Mouse (Mus musculus) lung, postnatal 0 days (tissue): Measurements from ENCODE around the gene Fam162a. TPM values are rescaled to one million over a fixed set of nuclear protein-coding genes. Genes with fewer than 3 reads are reported as not detected.
A peak's percentile ranks its signal among the peaks of the same experiment; 100 is the strongest.

Source experiments
- ATAC-seq: fragments of 200-750 bp; cut with Nextera tagmentation; 2 replicates; pipeline ENCODE4 v1.8.0; 2017; ENCODE audit warnings: moderate library complexity
- DNase-seq: peaks from one replicate; pipeline ENCODE4 v3.0.0-alpha.2; 2016; ENCODE audit warnings: low spot score
- H3K27ac ChIP-seq: fragments of 300-500 bp; sonication (generic); 2 replicates; pipeline ENCODE4 v1.5.1; 2014; ENCODE audit warnings: antibody characterized with exemption, mild to moderate bottlenecking, low read length, mixed read lengths
- H3K27me3 ChIP-seq: fragments of 300-500 bp; sonication (generic); replicated peaks from 2 replicates; pipeline ENCODE4 v1.6.1; 2014; ENCODE audit warnings: low read length, mixed read lengths; ENCODE audit not compliant: insufficient read depth
- H3K36me3 ChIP-seq: fragments of 300-500 bp; sonication (generic); 2 replicates; pipeline ENCODE4 v1.6.1; 2014; ENCODE audit warnings: low read length, mixed read lengths; ENCODE audit not compliant: insufficient read depth
- H3K4me1 ChIP-seq: fragments of 300-500 bp; sonication (generic); 2 replicates; pipeline ENCODE4 v1.6.1; 2014; ENCODE audit warnings: antibody characterized with exemption, low read depth, low read length, mixed read lengths; ENCODE audit not compliant: insufficient read depth
- H3K4me2 ChIP-seq: fragments of 300-500 bp; sonication (generic); replicated peaks from 2 replicates; pipeline ENCODE4 v1.6.1; 2014; ENCODE audit warnings: low read depth, mild to moderate bottlenecking, low read length, moderate library complexity, mixed read lengths
- H3K4me3 ChIP-seq: fragments of 300-500 bp; sonication (generic); 2 replicates; pipeline ENCODE4 v1.5.1; 2014; ENCODE audit warnings: low read depth, low read length
- H3K9ac ChIP-seq: fragments of 300-500 bp; sonication (generic); replicated peaks from 2 replicates; pipeline ENCODE4 v1.6.1; 2014; ENCODE audit warnings: low read depth, mild to moderate bottlenecking
- H3K9me3 ChIP-seq: fragments of 300-500 bp; sonication (generic); 2 replicates; pipeline ENCODE4 v1.6.1; 2016; ENCODE audit warnings: low read length, mixed read lengths
- CTCF ChIP-seq: IDR thresholded peaks from 2 replicates; pipeline ENCODE4 v1.5.1; 2016; ENCODE audit warnings: antibody characterized with exemption, mild to moderate bottlenecking
- EP300 ChIP-seq: IDR thresholded peaks from 2 replicates; pipeline ENCODE4 v1.6.1; 2016; ENCODE audit warnings: antibody characterized with exemption, mild to moderate bottlenecking, control low read depth
- WGBS: fragments of 180-500 bp; shearing (Covaris S2); extraction: QIAGEN DNeasy Blood & Tissue Kit; methylation state at CpG from one replicate; pipeline ENCODE4 v1.1.7; 2014; 5-methylcytosine and 5-hydroxymethylcytosine counted together
- polyA plus RNA-seq: library from polyadenylated mRNA; unstranded; fragments of >200 nt; fragmentation: Nextera tagmentation; extraction: Ambion mirVana; gene quantifications from 2 replicates; pipeline ENCODE4 v1.2.1, GENCODE M21; 2015

Fam162a gene
- polyA plus RNA-seq, 1 experiment from 2014 or later: 234 TPM

DNA sequence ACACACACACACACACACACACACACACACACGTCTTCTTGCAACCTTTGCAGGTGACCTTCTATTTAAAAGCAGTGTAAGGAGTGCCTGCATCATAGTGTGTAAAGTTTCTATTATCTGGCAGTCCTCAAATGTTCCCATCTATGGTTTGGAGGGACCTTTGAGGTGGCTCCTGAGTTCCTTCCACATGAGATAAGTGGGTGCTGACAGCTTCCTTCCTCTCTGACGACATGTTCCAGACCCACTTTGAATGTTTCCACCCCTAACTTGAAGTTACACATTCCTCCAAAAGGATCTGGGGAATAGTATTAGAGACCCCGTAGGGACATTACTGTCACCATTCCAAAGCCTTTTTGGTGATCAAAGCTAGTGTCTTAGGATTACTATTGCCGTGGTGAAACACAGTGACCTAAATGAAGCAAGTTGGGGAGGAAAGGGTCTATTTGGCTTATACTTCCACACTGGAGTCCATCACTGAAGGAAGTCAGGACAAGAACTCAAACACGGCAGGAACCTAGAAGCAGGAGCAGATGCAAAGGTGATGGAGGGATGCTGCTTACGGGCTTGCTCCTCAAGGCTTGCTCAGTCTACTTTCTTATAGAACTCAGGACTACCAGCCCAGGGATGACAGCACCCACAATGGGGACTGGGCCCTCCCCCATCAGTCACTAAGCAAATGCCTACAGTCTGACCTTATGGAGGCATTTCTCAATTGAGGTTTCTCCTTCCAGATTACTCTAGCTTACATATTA is 17.7 kb downstream of the Fam162a start:
- Histone ChIP-seq H3K36me3 (peaks cover 19% of the 10 kb centered on the region), H3K9me3 (no peaks in the 10 kb centered on the region), H3K4me2 (no peak overlapping the region), H3K4me1 (0 out of 2 replicates have a peak, but pooled peaks cover 3% of the 10 kb centered on the region), H3K9ac (no peak overlapping the region), H3K4me3 (no peak overlapping the region), H3K27ac (no peak overlapping the region), H3K27me3 (no peaks in the 10 kb centered on the region)
- peak; percentile 24; the same call in 1 of the 2 replicates for ATAC-seq
- TF ChIP-seq CTCF (no peak), EP300 (no peak)
- WGBS: 63% methylated on average over 6 of the region's 6 CpGs
- no peak for DNase-seq

DNA sequence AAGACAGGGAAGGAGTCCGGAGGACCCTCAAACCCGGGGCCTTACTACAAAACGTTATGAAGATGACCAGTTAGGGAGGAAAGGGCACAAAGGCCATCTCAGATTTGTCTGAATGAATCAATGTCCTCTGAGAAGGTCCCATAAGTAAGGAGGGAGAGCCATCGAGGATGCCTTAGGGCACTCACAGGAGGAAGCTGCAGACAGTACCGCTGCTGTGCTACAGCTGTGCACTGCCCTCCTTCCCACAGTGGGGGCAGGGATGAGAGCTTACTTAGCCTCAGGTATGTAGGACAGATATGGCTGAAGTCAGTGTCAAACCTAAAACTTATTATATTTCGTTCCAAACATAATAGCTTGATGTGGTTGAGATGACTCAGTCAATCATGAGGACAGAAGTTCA is 19.9 kb downstream of the Fam162a start:
- Histone ChIP-seq H3K9me3 (no peaks in the 10 kb centered on the region), H3K36me3 (peaks cover 30% of the 10 kb centered on the region), H3K4me1 (0 out of 2 replicates have a peak, but pooled peaks cover 3% of the 10 kb centered on the region), H3K4me2 (no peak overlapping the region), H3K9ac (no peak overlapping the region), H3K27me3 (no peaks in the 10 kb centered on the region), H3K4me3 (no peak overlapping the region), H3K27ac (no peak overlapping the region)
- no peak for ATAC-seq
- 91% methylated on average over 6 of the region's 6 CpGs for WGBS
- DNase-seq: no peak
- no peak for TF ChIP-seq EP300
- no peak for TF ChIP-seq CTCF

DNA sequence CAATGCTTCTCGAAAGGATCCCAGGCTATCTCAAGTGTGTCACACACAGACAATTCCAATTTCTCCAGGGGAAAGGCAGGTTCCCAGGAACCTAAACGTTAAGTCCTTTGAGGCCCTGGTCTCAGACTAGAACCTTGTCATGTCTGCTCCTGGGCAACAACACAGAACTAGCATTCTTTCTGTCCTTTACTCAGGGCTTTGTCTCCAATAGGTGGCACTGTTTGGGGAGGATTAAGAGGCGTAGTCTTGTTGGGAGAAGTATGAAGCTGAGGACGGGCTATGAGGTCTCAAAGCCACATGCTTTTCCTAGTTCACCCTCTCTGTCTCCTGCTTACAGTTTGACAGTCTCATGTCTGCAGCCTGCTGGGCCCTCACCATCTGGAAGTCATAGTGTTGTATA is 23.9 kb downstream of the Fam162a start:
- no peak for ATAC-seq
- no peak for TF ChIP-seq EP300
- peak; percentile 24; the same call in 1 of the 2 replicates for TF ChIP-seq CTCF
- Histone ChIP-seq H3K9ac (no peak overlapping the region), H3K27ac (no peak overlapping the region), H3K9me3 (no peaks in the 10 kb centered on the region), H3K4me3 (no peak overlapping the region), H3K27me3 (no peaks in the 10 kb centered on the region), H3K4me1 (no peaks in the 10 kb centered on the region), H3K36me3 (peaks cover 40% of the 10 kb centered on the region), H3K4me2 (no peak overlapping the region)
- 90% methylated on average over 4 of the region's 4 CpGs for WGBS
- no peak for DNase-seq

DNA sequence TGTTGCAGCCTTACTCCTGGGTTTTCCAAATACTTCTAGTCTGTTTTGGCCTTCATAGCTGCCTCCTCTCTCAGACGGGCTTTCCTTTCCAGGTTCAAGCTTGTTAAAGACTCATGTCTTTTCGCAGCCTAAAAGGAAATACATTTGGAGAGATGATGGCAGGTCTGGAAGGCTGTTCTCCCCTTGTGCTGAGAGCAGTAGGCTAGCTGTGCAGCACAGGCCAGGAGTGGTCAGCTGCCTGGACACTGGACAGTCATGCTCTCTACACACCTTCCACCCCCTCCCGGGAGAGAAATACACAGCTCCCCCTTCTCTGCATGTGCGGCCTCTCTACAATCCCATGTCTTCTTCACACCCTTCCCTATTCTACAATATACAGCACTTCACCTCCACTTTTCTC is 27.4 kb downstream of the Fam162a start:
- 85% methylated on average over 4 of the region's 4 CpGs for WGBS
- Histone ChIP-seq H3K4me2 (no peak overlapping the region), H3K4me3 (no peak overlapping the region), H3K27ac (no peak overlapping the region), H3K27me3 (no peaks in the 10 kb centered on the region), H3K4me1 (peaks cover 8% of the 10 kb centered on the region; the same call in 1 of the 2 replicates), H3K36me3 (peaks cover 24% of the 10 kb centered on the region), H3K9ac (no peak overlapping the region), H3K9me3 (no peaks in the 10 kb centered on the region)
- TF ChIP-seq EP300 (no peak), CTCF (no peak)
- ATAC-seq: no peak
- DNase-seq: no peak

DNA sequence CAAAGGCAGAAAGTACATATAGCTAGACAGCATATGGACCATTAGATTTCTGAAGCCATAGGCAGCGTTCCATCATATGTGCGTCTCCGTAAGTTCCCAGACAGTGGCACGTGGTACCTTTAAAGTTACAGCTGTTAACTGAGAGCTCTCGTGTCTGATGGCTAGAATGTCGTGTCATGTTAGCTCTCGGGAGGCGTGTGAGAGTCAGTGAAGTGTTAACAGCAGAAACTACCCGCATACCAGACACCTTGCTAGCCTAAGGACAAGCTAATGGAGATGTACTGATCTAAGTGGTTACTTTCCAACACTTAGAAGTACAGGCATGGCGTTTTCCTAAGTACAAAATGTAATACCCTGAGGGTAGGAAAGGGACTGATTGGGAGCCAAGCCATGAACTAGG is 28.3 kb downstream of the Fam162a start:
- Histone ChIP-seq H3K4me2 (no peak overlapping the region), H3K9me3 (no peaks in the 10 kb centered on the region), H3K9ac (no peak overlapping the region), H3K4me1 (peaks cover 8% of the 10 kb centered on the region; the same call in 1 of the 2 replicates), H3K36me3 (peaks cover 15% of the 10 kb centered on the region; the same call in 1 of the 2 replicates), H3K4me3 (no peak overlapping the region), H3K27me3 (no peaks in the 10 kb centered on the region), H3K27ac (no peak overlapping the region)
- ATAC-seq: no peak
- TF ChIP-seq CTCF (no peak), EP300 (no peak)
- no peak for DNase-seq
- WGBS: 80% methylated on average over 10 of the region's 10 CpGs

DNA sequence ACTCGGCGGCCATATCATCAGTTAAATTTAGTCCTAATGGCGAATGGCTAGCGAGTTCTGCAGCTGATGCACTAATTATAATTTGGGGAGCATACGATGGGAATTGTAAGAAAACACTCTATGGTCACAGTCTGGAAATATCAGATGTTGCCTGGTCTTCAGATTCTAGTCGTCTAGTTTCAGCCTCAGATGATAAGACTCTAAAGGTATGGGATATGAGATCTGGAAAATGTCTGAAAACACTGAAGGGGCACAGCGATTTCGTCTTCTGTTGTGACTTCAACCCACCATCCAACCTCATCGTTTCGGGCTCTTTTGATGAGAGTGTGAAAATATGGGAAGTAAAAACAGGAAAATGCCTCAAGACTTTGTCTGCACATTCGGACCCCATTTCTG is 29.8 kb downstream of the Fam162a start:
- Histone ChIP-seq H3K4me1 (peaks cover 8% of the 10 kb centered on the region; the same call in 1 of the 2 replicates), H3K4me2 (peak overlapping the region; percentile 70), H3K27me3 (no peaks in the 10 kb centered on the region), H3K4me3 (peak overlapping the region; percentile 64), H3K9ac (peak overlapping the region; percentile 65), H3K27ac (peak overlapping the region; percentile 79), H3K36me3 (peaks cover 11% of the 10 kb centered on the region; the same call in 1 of the 2 replicates), H3K9me3 (no peaks in the 10 kb centered on the region)
- 23% methylated on average over 11 of the region's 11 CpGs for WGBS
- DNase-seq (no peak), ATAC-seq (no peak)
- TF ChIP-seq CTCF (no peak), EP300 (no peak)
